Mouse (Mus musculus): ENCODE measurements at regions not wholly inside any gene's neighbourhood (a gene's known extent, or its start where the extent isn't known, plus 50 kb on each side); places are given as distances from the start of the nearest gene placed in this dataset.

GRCm38 (mm10) chr4:87384469-87385044, 154.3 kb upstream of the Slc24a2 start:
- WGBS = 10% methylated on average over 6 of the region's 6 CpGs
- Histone ChIP-seq H3K36me3 (no peaks in the 10 kb centered on the region), H3K9ac (no peak overlapping the region), H3K4me1 (peaks cover 21% of the 10 kb centered on the region), H3K4me3 (no peak overlapping the region), H3K4me2 (replicated peaks) (0 out of 2 replicates have a peak overlapping the region, but pooled peaks have one; percentile 25), H3K27me3 (replicated peaks) (no peaks in the 10 kb centered on the region), H3K9me3 (no peaks in the 10 kb centered on the region), H3K27ac (no peak overlapping the region)
- no peak; the same call in 1 of the 2 replicates for ATAC-seq (ENCODE audit: low FRiP score, low read depth)

GRCm38 (mm10) chr4:87380716-87381115, 150.4 kb upstream of the Slc24a2 start:
- Histone ChIP-seq H3K4me1 (peaks cover 31% of the 10 kb centered on the region), H3K36me3 (no peaks in the 10 kb centered on the region), H3K27ac (no peak overlapping the region), H3K27me3 (replicated peaks) (no peaks in the 10 kb centered on the region), H3K4me3 (no peak overlapping the region), H3K9ac (no peak overlapping the region), H3K9me3 (no peaks in the 10 kb centered on the region), H3K4me2 (replicated peaks) (no peak overlapping the region)
- 25% methylated on average over 5 of the region's 5 CpGs for WGBS
- ATAC-seq (ENCODE audit: low FRiP score, low read depth) = no peak

- Histone ChIP-seq H3K9ac (no peak overlapping the region), H3K4me3 (no peak overlapping the region), H3K4me1 (peaks cover 21% of the 10 kb centered on the region), H3K27ac (no peak overlapping the region), H3K4me2 (replicated peaks) (0 out of 2 replicates have a peak overlapping the region, but pooled peaks have one; percentile 5), H3K9me3 (no peaks in the 10 kb centered on the region), H3K36me3 (no peaks in the 10 kb centered on the region), H3K27me3 (replicated peaks) (no peaks in the 10 kb centered on the region)
- WGBS = 8% methylated on average over 4 of the region's 4 CpGs
- 0 out of 2 replicates have a peak, but pooled peaks have one; percentile 15 for ATAC-seq (ENCODE audit: low FRiP score, low read depth)
Observed at GRCm38 (mm10) chr4:87379516-87380173, 149.4 kb upstream of the Slc24a2 start.

- Histone ChIP-seq H3K27me3 (replicated peaks) (no peaks in the 10 kb centered on the region), H3K36me3 (no peaks in the 10 kb centered on the region), H3K4me2 (replicated peaks) (no peak overlapping the region), H3K27ac (no peak overlapping the region), H3K9me3 (no peaks in the 10 kb centered on the region), H3K4me1 (peaks cover 24% of the 10 kb centered on the region), H3K9ac (no peak overlapping the region), H3K4me3 (no peak overlapping the region)
- ATAC-seq (ENCODE audit: low FRiP score, low read depth) = no peak
- 24% methylated on average over 7 of the region's 7 CpGs for WGBS
Observed at GRCm38 (mm10) chr4:87371960-87372359, 141.7 kb upstream of the Slc24a2 start.

- H3K4me3 ChIP-seq = no peak overlapping the region
- H3K36me3 ChIP-seq = no peaks in the 10 kb centered on the region
- ATAC-seq (ENCODE audit: low FRiP score, low read depth) = peak; percentile 76
- H3K27me3 ChIP-seq (replicated peaks) = no peaks in the 10 kb centered on the region
- H3K4me1 ChIP-seq = peaks cover 24% of the 10 kb centered on the region
- no peak overlapping the region for H3K9ac ChIP-seq
- no peaks in the 10 kb centered on the region for H3K9me3 ChIP-seq
- H3K27ac ChIP-seq = no peak overlapping the region
- 8% methylated on average over 14 of the region's 14 CpGs for WGBS
- peak overlapping the region; percentile 66 for H3K4me2 ChIP-seq (replicated peaks)
Observed at GRCm38 (mm10) chr4:87369626-87370234, 139.5 kb upstream of the Slc24a2 start.

- H3K36me3 ChIP-seq = no peaks in the 10 kb centered on the region
- 5% methylated on average over 20 of the region's 20 CpGs for WGBS
- H3K27ac ChIP-seq = peak overlapping the region; percentile 54
- ATAC-seq (ENCODE audit: low FRiP score, low read depth) = peak; percentile 88
- H3K27me3 ChIP-seq (replicated peaks) = no peaks in the 10 kb centered on the region
- H3K9ac ChIP-seq = peak overlapping the region; percentile 63
- H3K9me3 ChIP-seq = no peaks in the 10 kb centered on the region
- peak overlapping the region; percentile 34 for H3K4me3 ChIP-seq
- H3K4me1 ChIP-seq = peaks cover 24% of the 10 kb centered on the region
- peak overlapping the region; percentile 66 for H3K4me2 ChIP-seq (replicated peaks)
Observed at GRCm38 (mm10) chr4:87368413-87369160, 138.3 kb upstream of the Slc24a2 start.

GRCm38 (mm10) chr4:87367732-87368412, 137.6 kb upstream of the Slc24a2 start:
- H3K4me1 ChIP-seq = peaks cover 24% of the 10 kb centered on the region
- H3K27ac ChIP-seq = peak overlapping the region; percentile 54
- H3K9me3 ChIP-seq = no peaks in the 10 kb centered on the region
- WGBS = 11% methylated on average over 19 of the region's 19 CpGs
- peak overlapping the region; percentile 66 for H3K4me2 ChIP-seq (replicated peaks)
- peak; percentile 74 for ATAC-seq (ENCODE audit: low FRiP score, low read depth)
- no peaks in the 10 kb centered on the region for H3K27me3 ChIP-seq (replicated peaks)
- peak overlapping the region; percentile 34 for H3K4me3 ChIP-seq
- H3K36me3 ChIP-seq = no peaks in the 10 kb centered on the region
- peak overlapping the region; percentile 63 for H3K9ac ChIP-seq

GRCm38 (mm10) chr4:87362201-87362600, 131.9 kb upstream of the Slc24a2 start:
- no peak overlapping the region for H3K4me2 ChIP-seq (replicated peaks)
- H3K9me3 ChIP-seq = no peaks in the 10 kb centered on the region
- H3K4me3 ChIP-seq = no peak overlapping the region
- H3K27ac ChIP-seq = no peak overlapping the region
- no peaks in the 10 kb centered on the region for H3K27me3 ChIP-seq (replicated peaks)
- H3K4me1 ChIP-seq = no peaks in the 10 kb centered on the region
- WGBS = 8% methylated on average over 6 of the region's 6 CpGs
- no peaks in the 10 kb centered on the region for H3K36me3 ChIP-seq
- no peak overlapping the region for H3K9ac ChIP-seq
- peak; percentile 65 for ATAC-seq (ENCODE audit: low FRiP score, low read depth)

GRCm38 (mm10) chr4:87359483-87359882, 129.2 kb upstream of the Slc24a2 start:
- no peak overlapping the region for H3K27ac ChIP-seq
- H3K9ac ChIP-seq = no peak overlapping the region
- H3K27me3 ChIP-seq (replicated peaks) = no peaks in the 10 kb centered on the region
- H3K4me3 ChIP-seq = no peak overlapping the region
- 48% methylated on average over 9 of the region's 9 CpGs for whole genome bisulfite sequencing
- 0 out of 2 replicates have a peak overlapping the region, but pooled peaks have one; percentile 7 for H3K4me2 ChIP-seq (replicated peaks)
- no peaks in the 10 kb centered on the region for H3K36me3 ChIP-seq
- H3K9me3 ChIP-seq = no peaks in the 10 kb centered on the region
- no peaks in the 10 kb centered on the region for H3K4me1 ChIP-seq
- ATAC-seq (ENCODE audit: low FRiP score, low read depth) = no peak

GRCm38 (mm10) chr4:87359004-87359403, 128.7 kb upstream of the Slc24a2 start:
- no peak for ATAC-seq (ENCODE audit: low FRiP score, low read depth)
- H3K4me2 ChIP-seq (replicated peaks) = no peak overlapping the region
- H3K9me3 ChIP-seq = no peaks in the 10 kb centered on the region
- H3K27ac ChIP-seq = no peak overlapping the region
- H3K4me1 ChIP-seq = no peaks in the 10 kb centered on the region
- no peaks in the 10 kb centered on the region for H3K36me3 ChIP-seq
- WGBS = 90% methylated on average over 3 of the region's 3 CpGs
- H3K9ac ChIP-seq = no peak overlapping the region
- H3K4me3 ChIP-seq = no peak overlapping the region
- no peaks in the 10 kb centered on the region for H3K27me3 ChIP-seq (replicated peaks)

GRCm38 (mm10) chr4:87332968-87333367, 102.7 kb upstream of the Slc24a2 start:
- WGBS = 73% methylated on average over 2 of the region's 2 CpGs
- H3K4me2 ChIP-seq (replicated peaks) = no peak overlapping the region
- no peaks in the 10 kb centered on the region for H3K36me3 ChIP-seq
- no peak overlapping the region for H3K4me3 ChIP-seq
- H3K9me3 ChIP-seq = no peaks in the 10 kb centered on the region
- no peaks in the 10 kb centered on the region for H3K27me3 ChIP-seq (replicated peaks)
- H3K9ac ChIP-seq = no peak overlapping the region
- H3K27ac ChIP-seq = no peak overlapping the region
- ATAC-seq (ENCODE audit: low FRiP score, low read depth) = no peak
- H3K4me1 ChIP-seq = no peaks in the 10 kb centered on the region
